Mouse (Mus musculus): ENCODE results near the gene Smad3. TPM values are rescaled to one million over a fixed set of nuclear protein-coding genes. Genes with fewer than 3 reads are reported as not detected.

Gene Smad3
- polyA plus RNA-seq, 1 experiment from 2014 or later, result 13.2 TPM

GRCm38 (mm10) chr9:63606594-63606993 lies 151.2 kb downstream of the Smad3 start:
- Histone ChIP-seq H3K4me1 (replicated peaks) (peaks cover 43% of the 10 kb centered on the region), H3K4me3 (no peak overlapping the region), H3K4me2 (no peak overlapping the region), H3K36me3 (no peaks in the 10 kb centered on the region), H3K27ac (replicated peaks) (no peak overlapping the region), H3K9ac (no peak overlapping the region), H3K9me3 (no peaks in the 10 kb centered on the region), H3K27me3 (no peaks in the 10 kb centered on the region)
- WGBS, result 80% methylated on average over 2 of the region's 2 CpGs
- no peak for ATAC-seq (ENCODE audit: low read depth)

- Histone ChIP-seq H3K27me3 (no peaks in the 10 kb centered on the region), H3K4me1 (replicated peaks) (peaks cover 20% of the 10 kb centered on the region), H3K9me3 (no peaks in the 10 kb centered on the region), H3K9ac (0 out of 2 replicates have a peak overlapping the region, but pooled peaks have one; percentile 5), H3K27ac (replicated peaks) (no peak overlapping the region), H3K36me3 (no peaks in the 10 kb centered on the region), H3K4me2 (peak overlapping the region; percentile 80), H3K4me3 (no peak overlapping the region)
- no peak for ATAC-seq (ENCODE audit: low read depth)
- WGBS, result 69% methylated on average over 6 of the region's 6 CpGs
Observed at GRCm38 (mm10) chr9:63603849-63604248, 153.9 kb downstream of the Smad3 start.

GRCm38 (mm10) chr9:63602043-63602939 lies 155.5 kb downstream of the Smad3 start, which contains the start of the genes Iqch and Aagab:
Gene Iqch (minus strand): TSS chr9:63602493.
Gene Aagab (plus strand): TSS chr9:63602660.
- Histone ChIP-seq H3K27ac (replicated peaks) (peak within 1 kb of the TSS; percentile 83), H3K9me3 (no peaks in the 10 kb centered on the region), H3K4me2 (peak within 1 kb of the TSS; percentile 80), H3K36me3 (no peaks in the 10 kb centered on the region), H3K9ac (peak within 1 kb of the TSS; percentile 90), H3K27me3 (no peaks in the 10 kb centered on the region), H3K4me3 (peak within 1 kb of the TSS; percentile 91), H3K4me1 (replicated peaks) (peaks cover 20% of the 10 kb centered on the region)
- 2% methylated on average over 58 of the region's 70 CpGs for WGBS
- peak; percentile 98 for ATAC-seq (ENCODE audit: low read depth)

Other genes with a start within 250 kb of the Smad3 start
- 0.51 and 0.53 TPM in 2 replicates for gene Iqch, start 155.5 kb downstream of the Smad3 start, polyA plus RNA-seq (2015; fragmentation: Nextera tagmentation; extraction: Ambion mirVana)
- 53.5 and 57.7 TPM in 2 replicates for gene Aagab, start 155.3 kb downstream of the Smad3 start, polyA plus RNA-seq (2015; fragmentation: Nextera tagmentation; extraction: Ambion mirVana)